Mouse (Mus musculus): ENCODE measurements around the gene Rcsd1.

DNA sequence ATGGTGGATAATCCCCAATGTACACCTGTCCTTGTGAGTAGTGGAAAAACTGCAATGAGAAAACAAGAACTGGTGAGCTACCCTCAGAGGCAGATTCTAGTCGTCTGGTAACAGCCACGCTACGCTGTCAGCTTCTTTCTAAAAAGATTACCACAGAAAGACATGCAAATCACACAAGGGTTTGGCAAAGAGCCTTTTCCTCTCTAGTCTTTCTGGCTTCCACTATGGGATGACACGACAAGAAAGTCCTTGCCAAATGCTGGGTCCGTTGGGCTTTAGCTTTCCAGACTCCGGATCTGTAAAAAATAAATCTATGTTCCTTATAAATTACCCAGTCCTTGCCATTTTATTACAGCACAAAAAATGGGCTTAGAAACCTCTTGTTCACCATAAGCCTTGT, 103.8 kb downstream of the Rcsd1 start:
- TF ChIP-seq CTCF (IDR thresholded peaks at IDR 0.05; ENCODE audit: low read depth) = no peak
- no peak for TF ChIP-seq EP300 (IDR thresholded peaks at IDR 0.05; ENCODE audit: low read depth)
